Mouse (Mus musculus) myocyte (in vitro differentiated cells): ENCODE results near the gene Wdr83. TPM values are rescaled to one million over a fixed set of nuclear protein-coding genes. Genes with fewer than 3 reads are reported as not detected.

Experiments
- H3K27me3 ChIP-seq: one replicate; pipeline ENCODE4 v1.6.1; 2011; ENCODE audit not compliant: control insufficient read depth, insufficient read depth, insufficient read length
- H3K36me3 ChIP-seq: one replicate; pipeline ENCODE4 v1.6.1; 2011; ENCODE audit not compliant: control insufficient read depth, insufficient read depth
- H3K4me2 ChIP-seq: one replicate; pipeline ENCODE4 v1.6.1; 2011; ENCODE audit warnings: low read depth, control low read depth
- H3K4me3 ChIP-seq: one replicate; pipeline ENCODE4 v1.5.1; 2011; ENCODE audit warnings: mild to moderate bottlenecking, control low read depth, moderate library complexity
- H3K79me2 ChIP-seq: one replicate; pipeline ENCODE4 v1.6.1; 2011; ENCODE audit not compliant: control insufficient read depth, insufficient read depth
- H3ac ChIP-seq: one replicate; pipeline ENCODE4 v1.6.1; 2011; ENCODE audit not compliant: control insufficient read depth, insufficient read length
- CEBPB ChIP-seq: IDR thresholded peaks from 2 replicates; pipeline ENCODE4 v1.6.1; 2011; ENCODE audit warnings: mild to moderate bottlenecking, moderate library complexity; ENCODE audit not compliant: poor library complexity, insufficient read depth, severe bottlenecking
- E2F4 ChIP-seq: IDR thresholded peaks from one replicate; pipeline ENCODE4 v1.6.1; 2011; ENCODE audit warnings: mild to moderate bottlenecking, control low read depth, moderate library complexity; ENCODE audit not compliant: insufficient read depth
- MAX ChIP-seq: IDR thresholded peaks from one replicate; pipeline ENCODE4 v1.6.1; 2011; ENCODE audit warnings: low read depth, mild to moderate bottlenecking, control low read depth
- MYOD1 ChIP-seq, 3 experiments: IDR thresholded peaks; one replicate each; pipeline ENCODE4 v1.6.1; 2011; ENCODE audit warnings: control low read depth in 2 of 3, low read depth in 2 of 3, mild to moderate bottlenecking in 2 of 3, moderate library complexity in 1 of 3; ENCODE audit not compliant: insufficient read length in 2 of 3, control insufficient read depth in 1 of 3
- MYOG ChIP-seq, 3 experiments: IDR thresholded peaks; one replicate each; pipeline ENCODE4 v1.6.1; 2011; ENCODE audit warnings: control low read depth in 2 of 3, low read depth in 2 of 3, mild to moderate bottlenecking in 2 of 3; ENCODE audit not compliant: insufficient read length in 2 of 3, control insufficient read depth in 1 of 3, insufficient read depth in 1 of 3
- POLR2A ChIP-seq: IDR thresholded peaks from one replicate; pipeline ENCODE4 v1.6.1; 2011; ENCODE audit warnings: low read depth, mild to moderate bottlenecking, control low read depth, moderate library complexity; ENCODE audit not compliant: insufficient read length
- POLR2AphosphoS2 ChIP-seq: IDR thresholded peaks from one replicate; pipeline ENCODE4 v1.6.1; 2011; ENCODE audit warnings: low read depth, control low read depth; ENCODE audit not compliant: insufficient read length
- REST ChIP-seq: IDR thresholded peaks from one replicate; pipeline ENCODE4 v1.6.1; 2011; ENCODE audit warnings: mild to moderate bottlenecking, control low read depth, moderate library complexity; ENCODE audit not compliant: insufficient read depth, insufficient read length
- SRF ChIP-seq: IDR thresholded peaks from one replicate; pipeline ENCODE4 v1.6.1; 2011; ENCODE audit warnings: low read depth; ENCODE audit not compliant: control insufficient read depth, insufficient read length
- TCF12 ChIP-seq: IDR thresholded peaks from one replicate; pipeline ENCODE4 v1.6.1; 2011; ENCODE audit warnings: mild to moderate bottlenecking, control low read depth; ENCODE audit not compliant: poor library complexity, insufficient read depth, severe bottlenecking
- TCF3 ChIP-seq: IDR thresholded peaks from one replicate; pipeline ENCODE4 v1.6.1; 2011; ENCODE audit warnings: low read depth, control low read depth; ENCODE audit not compliant: insufficient read length
- USF1 ChIP-seq: IDR thresholded peaks from one replicate; pipeline ENCODE4 v1.6.1; 2011; ENCODE audit warnings: low read depth, mild to moderate bottlenecking, control low read depth, moderate library complexity
- polyA plus RNA-seq: library from polyadenylated mRNA; unstranded; fragments of >200 nt; fragmentation: generic; extraction: Trizol; gene quantifications from one replicate; pipeline ENCODE4 v1.2.1, GENCODE M21; 2012; ENCODE audit warnings: missing spikeins

The Wdr83 gene
- polyA plus RNA-seq, 1 experiment, result 26.8 TPM

- no peaks in the 10 kb centered on the region for H3K27me3 ChIP-seq
- H3K4me3 ChIP-seq, result no peak overlapping the region
- no peaks in the 10 kb centered on the region for H3K36me3 ChIP-seq
- no peak overlapping the region for H3ac ChIP-seq
- H3K79me2 ChIP-seq, result no peaks in the 10 kb centered on the region
- H3K4me2 ChIP-seq, result no peak overlapping the region
- TF ChIP-seq POLR2AphosphoS2, result no peak
- no peak for TF ChIP-seq SRF
- TF ChIP-seq CEBPB, result no peak
These were observed 35.9 kb upstream of the Wdr83 start for GRCm38 (mm10) chr8:85116984-85117383.

GRCm38 (mm10) chr8:85115501-85115900 is 34.4 kb upstream of the Wdr83 start:
- no peaks in the 10 kb centered on the region for H3K36me3 ChIP-seq
- TF ChIP-seq SRF, result no peak
- TF ChIP-seq MYOG (IDR thresholded peaks at IDR 0.05; ENCODE audit: control insufficient read depth in 1 of 3, insufficient read depth in 1 of 3, insufficient read length in 2 of 3, low read depth in 2 of 3), result no peak
- no peak for TF ChIP-seq CEBPB
- no peak for TF ChIP-seq POLR2A
- TF ChIP-seq E2F4, result no peak
- TF ChIP-seq MYOD1 (IDR thresholded peaks at IDR 0.05; ENCODE audit: control insufficient read depth in 1 of 3, insufficient read length in 2 of 3, low read depth in 2 of 3), result no peak
- no peak for TF ChIP-seq MAX
- no peak for TF ChIP-seq TCF12
- TF ChIP-seq REST, result no peak
- no peak for TF ChIP-seq TCF3
- TF ChIP-seq POLR2AphosphoS2, result no peak
- TF ChIP-seq USF1, result no peak
- H3K4me3 ChIP-seq, result no peak overlapping the region
- H3K27me3 ChIP-seq, result no peaks in the 10 kb centered on the region
- H3K79me2 ChIP-seq, result no peaks in the 10 kb centered on the region
- H3ac ChIP-seq, result no peak overlapping the region
- no peak overlapping the region for H3K4me2 ChIP-seq

- Histone ChIP-seq H3ac (no peak overlapping the region), H3K36me3 (no peaks in the 10 kb centered on the region), H3K27me3 (no peaks in the 10 kb centered on the region), H3K79me2 (no peaks in the 10 kb centered on the region), H3K4me3 (no peak overlapping the region), H3K4me2 (no peak overlapping the region)
- TF ChIP-seq MYOG (IDR thresholded peaks at IDR 0.05; ENCODE audit: control insufficient read depth in 1 of 3, insufficient read depth in 1 of 3, insufficient read length in 2 of 3, low read depth in 2 of 3) (no peak), REST (no peak), E2F4 (no peak)
These were observed 32.1 kb upstream of the Wdr83 start for GRCm38 (mm10) chr8:85113241-85113640.

- H3K79me2 ChIP-seq, result no peaks in the 10 kb centered on the region
- H3ac ChIP-seq, result no peak overlapping the region
- no peak overlapping the region for H3K4me3 ChIP-seq
- H3K27me3 ChIP-seq, result no peaks in the 10 kb centered on the region
- no peak for TF ChIP-seq POLR2AphosphoS2
- no peak for TF ChIP-seq POLR2A
- no peak for TF ChIP-seq USF1
- TF ChIP-seq CEBPB, result no peak
- no peak for TF ChIP-seq SRF
- TF ChIP-seq TCF12, result no peak
- no peak for TF ChIP-seq REST
- no peak for TF ChIP-seq MYOD1 (IDR thresholded peaks at IDR 0.05; ENCODE audit: control insufficient read depth in 1 of 3, insufficient read length in 2 of 3, low read depth in 2 of 3)
- no peak for TF ChIP-seq MYOG (IDR thresholded peaks at IDR 0.05; ENCODE audit: control insufficient read depth in 1 of 3, insufficient read depth in 1 of 3, insufficient read length in 2 of 3, low read depth in 2 of 3)
- TF ChIP-seq MAX, result no peak
- TF ChIP-seq TCF3, result no peak
- no peak for TF ChIP-seq E2F4
- H3K4me2 ChIP-seq, result no peak overlapping the region
- no peaks in the 10 kb centered on the region for H3K36me3 ChIP-seq
These were observed 19.1 kb upstream of the Wdr83 start for GRCm38 (mm10) chr8:85100076-85100665.

- Histone ChIP-seq H3K79me2 (no peaks in the 10 kb centered on the region), H3K4me3 (no peak overlapping the region), H3ac (no peak overlapping the region), H3K4me2 (no peak overlapping the region), H3K27me3 (no peaks in the 10 kb centered on the region), H3K36me3 (no peaks in the 10 kb centered on the region)
- no peak for TF ChIP-seq TCF12
- no peak for TF ChIP-seq POLR2A
- no peak for TF ChIP-seq MYOD1 (IDR thresholded peaks at IDR 0.05; ENCODE audit: control insufficient read depth in 1 of 3, insufficient read length in 2 of 3, low read depth in 2 of 3)
- TF ChIP-seq REST, result no peak
- TF ChIP-seq POLR2AphosphoS2, result no peak
- no peak for TF ChIP-seq CEBPB
- no peak for TF ChIP-seq USF1
- no peak for TF ChIP-seq TCF3
- TF ChIP-seq MYOG (IDR thresholded peaks at IDR 0.05; ENCODE audit: control insufficient read depth in 1 of 3, insufficient read depth in 1 of 3, insufficient read length in 2 of 3, low read depth in 2 of 3), result no peak
- no peak for TF ChIP-seq MAX
- TF ChIP-seq E2F4, result no peak
- TF ChIP-seq SRF, result no peak
These were observed 15.7 kb upstream of the Wdr83 start for GRCm38 (mm10) chr8:85096850-85097249.
